Mouse (Mus musculus) lung, embryonic 14.5 days (tissue): ENCODE data around the gene Tmco5. TPM values are rescaled to one million over a fixed set of nuclear protein-coding genes. Genes with fewer than 3 reads are reported as not detected.
"Not testable (repeated sequence)": the region's sequence is repeated elsewhere in the genome, so short reads cannot be mapped to it uniquely, and the experiment has no call there.

Source experiments
- ATAC-seq: fragments of 200-750 bp; cut with Nextera tagmentation; 2 replicates; pipeline ENCODE4 v1.8.0; 2017; ENCODE audit warnings: mild to moderate bottlenecking, moderate TSS enrichment, moderate library complexity; ENCODE audit not compliant: insufficient read depth
- DNase-seq: peaks from one replicate; pipeline ENCODE4 v3.0.0-alpha.2; 2015
- H3K27ac ChIP-seq: fragments of 300-500 bp; sonication (generic); 2 replicates; pipeline ENCODE4 v1.5.1; 2014; ENCODE audit warnings: low read depth, mild to moderate bottlenecking, moderate library complexity
- H3K27me3 ChIP-seq: fragments of 300-500 bp; sonication (generic); 2 replicates; pipeline ENCODE4 v1.6.1; 2014; ENCODE audit warnings: low read length, control low read depth; ENCODE audit not compliant: insufficient read depth
- H3K36me3 ChIP-seq: fragments of 300-500 bp; sonication (generic); 2 replicates; pipeline ENCODE4 v1.6.1; 2014; ENCODE audit warnings: control low read depth; ENCODE audit not compliant: insufficient read depth
- H3K4me1 ChIP-seq: fragments of 300-500 bp; sonication (generic); 2 replicates; pipeline ENCODE4 v1.6.1; 2014; ENCODE audit warnings: antibody characterized with exemption, control low read depth; ENCODE audit not compliant: insufficient read depth
- H3K4me2 ChIP-seq: fragments of 300-500 bp; sonication (generic); 2 replicates; pipeline ENCODE4 v1.6.1; 2014; ENCODE audit warnings: mild to moderate bottlenecking
- H3K4me3 ChIP-seq: fragments of 300-500 bp; sonication (generic); 2 replicates; pipeline ENCODE4 v1.5.1; 2014; ENCODE audit warnings: low read depth, low read length
- H3K9ac ChIP-seq: fragments of 300-500 bp; sonication (generic); 2 replicates; pipeline ENCODE4 v1.6.1; 2014
- H3K9me3 ChIP-seq: fragments of 300-500 bp; sonication (generic); 2 replicates; pipeline ENCODE4 v1.6.1; 2016; ENCODE audit warnings: low read depth, low read length, control low read depth
- CTCF ChIP-seq: IDR thresholded peaks from 2 replicates; pipeline ENCODE4 v1.5.1; 2016; ENCODE audit warnings: antibody characterized with exemption, low read depth
- WGBS: fragments of 180-500 bp; shearing (Covaris S2); extraction: QIAGEN DNeasy Blood & Tissue Kit; methylation state at CpG from one replicate; pipeline ENCODE4 v1.1.7; 2014; 5-methylcytosine and 5-hydroxymethylcytosine counted together
- polyA plus RNA-seq: library from polyadenylated mRNA; unstranded; fragments of >200 nt; fragmentation: Nextera tagmentation; extraction: Ambion mirVana; gene quantifications from 2 replicates; pipeline ENCODE4 v1.2.1, GENCODE M21; 2014

Gene Tmco5
- polyA plus RNA-seq, 1 experiment from 2014 or later = not detected

- H3K9ac ChIP-seq = no peak overlapping the region
- no peaks in the 10 kb centered on the region for H3K27me3 ChIP-seq
- H3K9me3 ChIP-seq = no peaks in the 10 kb centered on the region
- H3K36me3 ChIP-seq = no peaks in the 10 kb centered on the region
- no peak overlapping the region for H3K4me3 ChIP-seq
- 73% methylated on average over 3 of the region's 3 CpGs for whole genome bisulfite sequencing
- H3K4me2 ChIP-seq = no peak overlapping the region
- no peak for ATAC-seq
- DNase-seq = no peak
- no peaks in the 10 kb centered on the region for H3K4me1 ChIP-seq
- H3K27ac ChIP-seq = no peak overlapping the region
- no peak for TF ChIP-seq CTCF
Measured at GRCm38 (mm10) chr2:116923684-116924083, 45.2 kb downstream of the Tmco5 start.

- Histone ChIP-seq H3K36me3 (no peaks in the 10 kb centered on the region), H3K9ac (no peak overlapping the region), H3K9me3 (no peaks in the 10 kb centered on the region), H3K27ac (no peak overlapping the region), H3K27me3 (no peaks in the 10 kb centered on the region), H3K4me2 (no peak overlapping the region), H3K4me1 (no peaks in the 10 kb centered on the region), H3K4me3 (no peak overlapping the region)
- WGBS = 83% methylated on average over 7 of the region's 7 CpGs
- no peak for TF ChIP-seq CTCF
- ATAC-seq (no peak), DNase-seq (no peak)
Measured at GRCm38 (mm10) chr2:116924292-116924691, 45.8 kb downstream of the Tmco5 start.

- no peaks in the 10 kb centered on the region for H3K9me3 ChIP-seq
- H3K36me3 ChIP-seq = no peaks in the 10 kb centered on the region
- H3K9ac ChIP-seq = no peak overlapping the region
- DNase-seq = no peak
- no peak for ATAC-seq
- H3K27me3 ChIP-seq = no peaks in the 10 kb centered on the region
- H3K27ac ChIP-seq = no peak overlapping the region
- no peak for TF ChIP-seq CTCF
- WGBS = 61% methylated on average over 5 of the region's 5 CpGs
- H3K4me2 ChIP-seq = no peak overlapping the region
- H3K4me3 ChIP-seq = no peak overlapping the region
- no peaks in the 10 kb centered on the region for H3K4me1 ChIP-seq
Measured at GRCm38 (mm10) chr2:116925230-116925629, 46.7 kb downstream of the Tmco5 start.

GRCm38 (mm10) chr2:116932218-116932617 is 53.7 kb downstream of the Tmco5 start:
- no peak for ATAC-seq
- Histone ChIP-seq H3K4me1 (no peaks in the 10 kb centered on the region), H3K36me3 (no peaks in the 10 kb centered on the region), H3K27me3 (no peaks in the 10 kb centered on the region), H3K4me2 (no peak overlapping the region), H3K9ac (no peak overlapping the region), H3K4me3 (no peak overlapping the region), H3K9me3 (no peaks in the 10 kb centered on the region), H3K27ac (no peak overlapping the region)
- 83% methylated on average over 7 of the region's 7 CpGs for WGBS
- no peak for DNase-seq
- no peak for TF ChIP-seq CTCF

GRCm38 (mm10) chr2:116934236-116934635 is 55.7 kb downstream of the Tmco5 start:
- H3K9ac ChIP-seq, H3K4me2 ChIP-seq, DNase-seq, ATAC-seq, H3K4me3 ChIP-seq, H3K27me3 ChIP-seq, H3K9me3 ChIP-seq, H3K4me1 ChIP-seq, H3K36me3 ChIP-seq, H3K27ac ChIP-seq: not testable (repeated sequence)
- 91% methylated on average over 1 of the region's 1 CpGs for WGBS

- DNase-seq (no peak), ATAC-seq (0 out of 2 replicates have a peak, but pooled peaks have one; percentile 17)
- Histone ChIP-seq H3K4me1 (no peaks in the 10 kb centered on the region), H3K36me3 (no peaks in the 10 kb centered on the region), H3K27me3 (no peaks in the 10 kb centered on the region), H3K9me3 (no peaks in the 10 kb centered on the region), H3K4me3 (no peak overlapping the region), H3K27ac (no peak overlapping the region), H3K4me2 (no peak overlapping the region), H3K9ac (no peak overlapping the region)
- no peak for TF ChIP-seq CTCF
Measured at GRCm38 (mm10) chr2:116934776-116935175, 56.3 kb downstream of the Tmco5 start.

GRCm38 (mm10) chr2:116936371-116936770 is 57.9 kb downstream of the Tmco5 start:
- WGBS = 43% methylated on average over 2 of the region's 2 CpGs
- Histone ChIP-seq H3K9ac (no peak overlapping the region), H3K4me3 (no peak overlapping the region), H3K27me3 (no peaks in the 10 kb centered on the region), H3K27ac (no peak overlapping the region), H3K9me3 (no peaks in the 10 kb centered on the region), H3K36me3 (no peaks in the 10 kb centered on the region), H3K4me2 (no peak overlapping the region), H3K4me1 (peaks cover 5% of the 10 kb centered on the region; the same call in 1 of the 2 replicates)
- no peak for TF ChIP-seq CTCF
- no peak for DNase-seq
- ATAC-seq = no peak

GRCm38 (mm10) chr2:116937166-116937565 is 58.7 kb downstream of the Tmco5 start:
- no peak overlapping the region for H3K9ac ChIP-seq
- TF ChIP-seq CTCF = no peak
- no peak overlapping the region for H3K4me3 ChIP-seq
- no peaks in the 10 kb centered on the region for H3K36me3 ChIP-seq
- no peaks in the 10 kb centered on the region for H3K27me3 ChIP-seq
- H3K4me2 ChIP-seq = no peak overlapping the region
- H3K4me1 ChIP-seq = peaks cover 5% of the 10 kb centered on the region
- DNase-seq (no peak), ATAC-seq (no peak)
- no peak overlapping the region for H3K27ac ChIP-seq
- H3K9me3 ChIP-seq = no peaks in the 10 kb centered on the region
- 91% methylated on average over 1 of the region's 1 CpGs for WGBS
